Mouse (Mus musculus) lung, adult 2 months (tissue): ENCODE measurements around the gene Zfp28.

ENCODE experiments used
- CTCF ChIP-seq: fragments of 200-500 bp; IDR thresholded peaks from 2 replicates; pipeline ENCODE4 v1.5.1; 2011; ENCODE audit warnings: mild to moderate bottlenecking, low read length, control low read depth; ENCODE audit not compliant: insufficient read depth
- POLR2A ChIP-seq: fragments of 200-500 bp; IDR thresholded peaks from 2 replicates; pipeline ENCODE4 v1.6.1; 2011; ENCODE audit warnings: low read depth, mild to moderate bottlenecking, control low read depth, low read length, borderline replicate concordance; ENCODE audit errors: extremely low read depth

DNA sequence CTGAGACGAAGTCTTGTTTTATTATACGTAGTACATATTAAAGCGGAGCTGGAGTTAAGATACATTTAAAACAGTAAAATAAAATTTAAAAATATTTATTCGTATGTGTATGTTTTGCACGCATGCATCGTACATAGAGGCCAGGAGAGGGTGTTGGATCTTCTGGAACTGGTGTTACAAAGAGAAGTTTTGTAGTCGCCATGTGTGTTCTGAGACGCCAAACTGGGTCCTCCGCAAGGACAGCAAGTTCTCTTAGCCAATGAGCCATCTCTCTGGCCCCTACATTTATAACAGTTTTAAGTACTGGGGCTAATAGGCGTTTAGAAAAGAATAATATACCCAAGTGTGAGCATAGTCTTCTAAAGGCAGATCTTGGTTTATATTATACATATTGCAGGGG, 39.0 kb upstream of the Zfp28 start:
- TF ChIP-seq CTCF (no peak), POLR2A (no peak)
